Mouse (Mus musculus): ENCODE measurements around the gene AC170998.1.
"Not testable (repeated sequence)": the region's sequence is repeated elsewhere in the genome, so short reads cannot be mapped to it uniquely, and the experiment has no call there.

The AC170998.1 gene

GRCm38 (mm10) chr17:28707136-28707627 lies 18.7 kb upstream of the AC170998.1 start:
- no peak for DNase-seq

DNA sequence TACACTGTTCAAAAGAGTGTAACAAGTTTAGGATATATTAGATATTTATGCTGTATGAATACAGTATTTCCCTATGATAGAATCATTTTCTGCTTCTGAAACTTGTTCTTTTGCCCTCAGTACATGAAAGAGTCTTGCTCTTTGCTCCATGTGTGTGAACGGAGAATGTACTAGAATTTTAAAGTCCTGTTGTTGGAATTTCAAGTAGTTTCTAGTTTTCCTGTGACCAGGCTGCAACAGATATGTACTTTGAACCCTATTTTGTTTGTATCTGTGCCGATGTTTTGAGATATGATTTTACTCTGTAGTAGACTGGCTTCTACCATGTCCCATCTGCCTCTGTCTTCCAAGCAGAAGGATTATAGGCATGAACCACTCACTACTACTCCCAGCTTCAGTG lies 18.1 kb upstream of the AC170998.1 start:
- no peak for DNase-seq

- DNase-seq: no peak
Measured at GRCm38 (mm10) chr17:28708989-28709388, 16.9 kb upstream of the AC170998.1 start.

- DNase-seq: no peak
Measured at GRCm38 (mm10) chr17:28709552-28710290, 16.2 kb upstream of the AC170998.1 start.

DNA sequence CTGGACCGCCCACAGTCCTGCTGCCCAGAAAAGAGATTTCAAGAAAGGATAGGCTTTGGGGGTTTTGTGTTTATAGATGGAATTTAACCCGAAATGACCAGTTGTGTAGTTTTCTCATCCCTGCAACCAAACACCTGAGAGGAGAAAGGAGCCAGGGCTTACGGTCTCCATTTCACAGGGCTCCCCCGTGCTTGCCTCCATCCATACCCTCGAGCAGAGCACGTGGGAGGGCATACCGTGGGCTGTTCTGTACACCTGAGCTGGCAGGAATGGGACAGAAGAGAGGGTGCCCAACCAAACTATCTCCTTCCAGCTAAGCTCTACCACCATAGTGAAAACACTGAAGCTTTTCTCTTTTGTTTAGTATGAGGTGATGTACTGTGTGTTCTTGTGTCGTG lies 15.6 kb upstream of the AC170998.1 start:
- no peak for DNase-seq

DNA sequence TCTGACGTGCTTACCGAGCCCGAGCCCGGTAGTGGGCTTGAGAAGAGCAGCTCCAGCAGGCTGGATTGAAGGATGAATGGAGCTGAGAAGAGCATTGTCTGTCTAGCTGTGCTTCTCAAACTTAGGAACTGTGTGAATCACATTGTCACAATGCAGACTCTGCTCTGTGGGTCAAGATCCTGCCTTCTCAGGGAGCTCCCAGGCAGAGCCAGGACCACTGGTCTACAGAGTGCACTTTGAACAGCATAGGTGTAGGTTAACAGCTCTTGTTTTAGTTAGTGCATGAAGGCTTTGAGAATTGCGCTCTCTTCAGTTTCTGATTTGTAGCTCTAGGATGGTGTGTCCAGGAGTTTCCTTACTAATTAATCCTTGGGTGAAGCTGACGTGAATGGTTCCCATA lies 14.6 kb upstream of the AC170998.1 start:
- DNase-seq: no peak

GRCm38 (mm10) chr17:28712305-28712704 lies 13.6 kb upstream of the AC170998.1 start:
- no peak for DNase-seq

DNA sequence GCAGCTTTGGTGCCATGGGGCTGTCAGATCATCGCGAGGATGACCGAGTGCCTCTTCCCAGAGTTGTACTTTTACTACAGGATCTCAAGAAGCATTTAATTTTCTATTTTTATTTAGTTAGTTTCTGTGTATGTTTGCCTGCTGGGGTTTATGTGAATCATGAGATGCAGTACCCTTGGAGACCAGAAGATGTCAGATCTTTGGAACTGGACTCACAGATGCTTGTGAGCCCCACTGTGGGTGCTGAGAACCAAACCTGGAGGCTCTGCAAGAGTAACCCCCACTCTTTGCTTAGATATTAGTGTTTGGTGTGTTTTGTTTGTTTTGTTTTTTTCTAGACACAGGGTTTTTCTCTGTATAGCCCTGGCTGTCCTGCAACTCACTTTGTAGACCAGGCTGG lies 11.9 kb upstream of the AC170998.1 start:
- DNase-seq: no peak

GRCm38 (mm10) chr17:28715832-28716548 lies 9.9 kb upstream of the AC170998.1 start:
- DNase-seq: no peak

DNA sequence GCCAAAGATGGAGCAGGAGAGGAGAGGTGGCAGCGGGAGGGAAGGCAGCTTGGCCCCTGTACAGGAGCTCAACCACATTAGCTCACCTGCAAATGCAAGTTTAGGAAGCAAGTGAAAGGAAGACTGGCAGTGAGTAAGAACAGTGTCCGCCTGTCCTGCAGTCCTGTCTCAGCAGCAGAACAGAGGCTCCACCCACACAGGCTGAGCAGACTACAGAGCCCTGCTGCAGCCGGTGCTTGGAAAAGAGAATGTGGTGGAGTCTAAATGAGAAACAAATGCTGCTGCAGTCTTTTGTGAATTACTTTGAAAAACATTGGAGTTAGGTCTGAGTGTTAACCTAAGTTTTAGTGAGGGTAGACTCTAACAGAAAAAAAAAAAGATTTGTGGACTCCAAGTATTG lies 8.3 kb upstream of the AC170998.1 start:
- DNase-seq: no peak

DNA sequence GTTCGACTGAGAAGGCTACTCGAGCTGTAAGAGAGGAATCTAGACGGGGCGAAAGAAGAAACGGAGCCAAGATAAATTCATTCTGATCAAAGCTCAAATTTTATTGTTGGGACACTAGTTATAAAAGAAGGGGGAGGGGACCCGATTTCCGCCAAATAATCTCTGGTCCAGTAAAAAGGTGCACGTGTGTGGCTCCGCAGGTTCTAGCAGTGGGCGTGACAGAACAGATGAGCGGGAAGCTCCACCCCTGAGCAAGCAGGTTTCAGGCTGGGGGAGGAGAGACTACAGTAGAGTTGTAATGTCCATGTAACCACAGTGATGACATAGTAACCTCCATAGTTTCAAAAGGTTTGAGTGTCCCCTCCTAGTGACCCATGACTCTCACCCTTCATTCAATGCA lies 1.6 kb downstream of the AC170998.1 start:
- DNase-seq: not testable (repeated sequence)

- no peak for DNase-seq
Measured at GRCm38 (mm10) chr17:28735317-28736105, 9.6 kb downstream of the AC170998.1 start.

- no peak for DNase-seq
Measured at GRCm38 (mm10) chr17:28736486-28736885, 10.6 kb downstream of the AC170998.1 start.

DNA sequence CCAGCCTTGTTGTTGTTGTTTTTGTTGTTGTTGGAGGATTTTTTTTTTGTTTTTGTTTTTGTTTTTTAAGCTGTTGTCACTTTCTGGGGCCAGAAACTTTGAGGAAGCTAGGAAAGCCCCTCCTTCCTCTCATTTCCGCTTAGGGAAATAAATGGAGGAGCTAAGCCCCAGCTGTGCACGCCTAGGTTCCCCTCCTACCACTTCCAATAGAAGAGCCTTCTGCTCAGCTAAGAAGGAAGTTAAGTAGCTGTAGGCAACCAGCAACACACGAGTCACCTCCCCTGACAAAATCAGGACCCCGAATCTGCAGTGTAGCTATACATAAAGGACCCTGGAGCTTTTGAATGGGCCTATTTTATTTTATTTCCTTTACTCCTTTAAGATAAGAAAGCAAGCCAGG lies 12.1 kb downstream of the AC170998.1 start:
- no peak for DNase-seq

GRCm38 (mm10) chr17:28739244-28739643 lies 13.4 kb downstream of the AC170998.1 start:
- no peak for DNase-seq

DNA sequence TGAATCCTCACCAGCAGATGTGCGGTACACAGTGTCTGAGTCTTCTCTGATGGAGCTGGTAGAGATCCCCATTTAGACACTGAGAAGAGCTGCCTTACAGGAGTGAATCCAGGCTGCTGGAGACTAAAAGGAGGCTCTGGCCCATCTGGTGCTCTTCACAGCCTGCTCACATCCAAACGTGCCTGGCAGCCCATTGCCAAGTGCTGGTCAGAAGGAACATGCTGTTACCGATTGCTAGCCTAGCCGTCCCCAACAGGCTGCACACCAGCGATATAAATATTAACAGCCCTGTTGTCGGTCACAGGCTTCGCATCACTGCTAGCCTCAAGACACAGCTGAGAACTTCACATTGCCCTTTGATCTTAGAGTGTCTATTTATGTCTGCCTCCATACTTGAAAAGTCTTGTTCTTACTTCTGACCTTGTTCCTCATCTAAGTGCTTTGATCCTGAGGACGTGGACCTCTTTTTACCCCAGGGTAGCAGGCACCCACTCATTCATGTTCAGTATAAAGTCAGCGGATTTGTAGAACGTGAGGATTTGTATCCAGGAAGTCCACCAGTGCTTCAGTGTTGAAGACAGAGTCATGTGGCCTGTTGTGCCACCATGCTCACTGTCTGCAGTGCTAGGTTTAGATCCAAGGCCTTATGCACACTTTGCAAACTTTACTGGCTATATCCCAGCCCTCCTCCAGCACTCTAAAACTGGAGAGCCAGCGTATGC lies 17.4 kb downstream of the AC170998.1 start:
- DNase-seq: no peak

GRCm38 (mm10) chr17:28743916-28744315 lies 18.0 kb downstream of the AC170998.1 start:
- no peak for DNase-seq

DNA sequence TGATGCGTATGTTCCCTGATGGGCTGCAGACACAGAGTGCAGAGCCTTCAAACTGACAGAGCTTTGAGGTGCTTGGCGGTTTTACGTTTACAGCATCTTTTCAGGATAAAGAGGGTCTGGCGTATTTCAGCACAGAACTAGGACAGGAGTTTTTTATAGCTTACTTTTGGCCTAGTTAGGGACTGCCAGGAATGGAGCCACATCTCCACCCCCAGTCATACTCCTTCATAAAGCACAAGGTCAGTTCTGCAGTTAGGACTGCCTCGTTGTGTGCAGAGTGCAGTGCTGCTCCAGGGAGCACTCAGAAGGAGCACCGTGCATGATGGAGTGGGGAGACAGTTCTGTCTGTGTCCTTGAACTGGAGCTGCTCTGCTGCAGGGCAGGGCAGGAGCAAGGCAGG lies 19.9 kb downstream of the AC170998.1 start:
- no peak for DNase-seq

DNA sequence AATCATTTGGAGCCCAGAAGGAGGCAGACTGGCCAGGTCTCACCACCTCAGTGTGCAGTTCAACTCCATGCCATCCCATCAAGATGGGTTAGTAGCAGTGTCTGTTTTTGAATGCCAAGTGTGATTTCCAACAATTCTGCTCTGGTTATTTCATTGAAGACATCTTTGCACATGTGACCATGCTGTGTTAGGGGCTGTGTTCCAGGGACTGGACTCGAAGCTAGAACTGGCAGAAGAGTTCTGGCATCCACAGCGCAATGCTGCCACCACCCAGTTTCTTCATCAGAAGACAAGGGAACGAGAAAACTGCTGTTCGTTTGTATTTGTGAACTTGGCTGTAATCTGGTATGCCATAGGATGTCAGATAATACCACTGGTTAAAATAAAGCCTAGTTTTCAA lies 22.1 kb downstream of the AC170998.1 start:
- no peak for DNase-seq

DNA sequence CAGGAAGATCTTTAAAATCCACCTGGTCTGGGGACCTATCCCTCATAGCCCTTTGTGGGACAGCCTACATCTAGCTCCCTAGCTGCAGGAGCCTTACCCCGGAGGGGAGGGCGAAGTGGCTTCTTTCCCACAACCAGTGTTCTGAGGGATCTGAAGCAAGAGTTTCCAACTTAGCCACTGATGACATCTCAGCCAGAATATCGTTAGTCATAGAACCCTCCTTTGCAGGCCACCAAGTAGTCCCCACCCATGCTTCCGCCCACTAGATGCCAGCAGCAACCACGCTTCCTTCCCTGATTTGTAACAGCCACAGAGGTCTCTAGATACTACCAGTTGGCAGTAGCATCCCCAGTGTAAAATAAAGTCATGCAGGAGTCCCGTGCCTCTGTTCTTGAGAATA lies 24.7 kb downstream of the AC170998.1 start:
- DNase-seq: no peak

DNA sequence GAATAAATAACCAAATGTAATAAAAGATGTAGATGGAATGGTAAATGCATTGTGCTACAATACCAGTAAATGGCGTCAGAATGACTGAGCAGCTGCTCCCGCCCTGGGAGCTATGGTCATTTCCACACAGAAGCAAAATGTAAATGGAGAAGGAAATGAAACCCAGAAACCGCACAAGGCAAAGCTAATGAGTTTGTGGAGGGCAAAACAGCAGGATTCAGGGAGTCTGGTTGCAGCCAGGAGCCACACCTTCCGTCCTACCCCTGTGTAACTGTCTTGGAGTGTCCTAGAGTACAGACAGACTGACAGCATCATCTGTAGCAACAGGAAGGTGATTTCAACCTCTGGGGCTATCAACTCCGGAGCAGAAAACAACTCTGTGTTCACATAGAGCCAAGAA lies 30.6 kb downstream of the AC170998.1 start:
- no peak for DNase-seq

GRCm38 (mm10) chr17:28757470-28757869 lies 31.6 kb downstream of the AC170998.1 start:
- DNase-seq: no peak
